Mouse (Mus musculus): ENCODE data around the gene Nsfl1c.

GRCm38 (mm10) chr2:151525520-151525919, 31.5 kb downstream of the Nsfl1c start:
- no peak for TF ChIP-seq POLR2A (IDR thresholded peaks at IDR 0.05; ENCODE audit: control insufficient read depth, low read depth, low read length)
- TF ChIP-seq CTCF (IDR thresholded peaks at IDR 0.05; ENCODE audit: control insufficient read depth, insufficient read depth, insufficient replicate concordance, low read depth, low read length): no peak

Data from testis, adult 2 months (tissue).